Mouse (Mus musculus) E14TG2a.4 (cell line): ENCODE results near the gene Kat6b.

Experiments
- CTCF ChIP-seq: conservative IDR thresholded peaks from 2 replicates; pipeline ENCODE4 v1.5.1; 2014; ENCODE audit warnings: low read length
- POU5F1 ChIP-seq: IDR thresholded peaks from 2 replicates; pipeline ENCODE4 v1.6.1; 2014; ENCODE audit warnings: low read length, borderline replicate concordance

GRCm38 (mm10) chr14:21554046-21554445 lies 72.8 kb downstream of the Kat6b start:
- no peak for TF ChIP-seq POU5F1
- no peak for TF ChIP-seq CTCF
